Mouse (Mus musculus): Measurements from ENCODE around the gene Gata2.

The Gata2 gene

GRCm38 (mm10) chr6:88194978-88195325 is 1.3 kb downstream of the Gata2 start:
- DNase-seq (ENCODE audit: low spot score), result no peak

DNA sequence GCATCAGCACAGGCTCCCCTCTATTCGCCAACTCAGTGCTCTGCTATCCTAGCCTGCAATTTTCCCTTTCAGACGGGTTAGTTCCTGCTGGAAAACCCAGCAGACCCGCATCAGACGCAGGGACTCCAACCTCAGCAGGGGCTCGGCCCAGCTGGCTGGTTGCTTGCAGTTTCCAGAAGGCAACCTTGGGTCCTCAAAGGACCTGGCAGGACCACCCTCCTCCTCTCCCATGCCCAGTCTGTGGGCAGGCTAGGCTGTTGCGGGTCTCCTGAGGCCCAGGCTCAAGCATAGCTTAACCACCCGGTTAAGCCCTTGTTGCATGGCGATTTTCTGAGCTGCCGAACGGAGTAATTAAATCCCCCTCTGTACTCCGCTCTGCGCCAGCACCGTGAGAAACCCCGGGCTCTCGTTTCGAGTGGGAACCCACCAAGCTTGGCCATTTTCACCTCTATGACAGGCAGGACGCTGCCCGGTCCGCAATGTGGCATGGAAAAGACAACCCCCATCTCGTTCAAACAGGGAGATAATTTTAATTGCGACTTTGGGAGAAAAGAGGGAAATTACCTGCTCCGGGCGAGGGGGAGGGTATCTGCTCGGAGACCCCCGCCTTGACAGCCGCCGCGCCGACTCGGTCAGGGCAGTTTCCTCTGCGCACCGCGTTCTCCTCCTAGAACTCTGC is 2.5 kb downstream of the Gata2 start:
- no peak for DNase-seq (ENCODE audit: low spot score)

DNA sequence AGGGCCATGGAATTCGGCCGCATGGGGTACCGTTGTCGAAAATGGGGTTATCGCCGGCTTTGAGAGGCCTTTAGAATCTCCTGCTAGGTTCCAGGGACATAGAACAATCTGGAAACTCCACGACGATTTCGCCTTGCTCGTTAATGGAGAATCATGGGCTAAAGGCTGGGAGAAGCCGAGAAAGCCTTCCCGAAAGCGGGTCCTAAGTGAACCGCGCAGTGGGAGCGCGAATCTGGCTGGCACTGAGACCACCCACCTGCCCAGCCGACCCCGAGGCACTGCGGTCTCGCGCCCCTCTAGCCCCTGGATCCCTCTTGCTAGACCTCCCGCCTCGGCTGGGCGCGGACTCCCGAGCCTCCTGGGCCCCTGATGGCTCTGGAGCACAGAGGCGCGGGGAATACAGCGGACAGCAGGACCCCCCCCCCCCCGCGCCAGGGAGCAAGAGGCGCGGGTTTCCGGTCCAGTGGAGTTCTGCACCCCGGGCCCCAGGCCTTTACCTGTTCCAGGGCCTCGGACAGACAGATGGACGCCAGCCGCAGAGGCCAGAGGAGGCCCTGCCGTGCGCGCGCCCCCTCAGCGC is 3.1 kb downstream of the Gata2 start:
- no peak for DNase-seq (ENCODE audit: low spot score)

DNA sequence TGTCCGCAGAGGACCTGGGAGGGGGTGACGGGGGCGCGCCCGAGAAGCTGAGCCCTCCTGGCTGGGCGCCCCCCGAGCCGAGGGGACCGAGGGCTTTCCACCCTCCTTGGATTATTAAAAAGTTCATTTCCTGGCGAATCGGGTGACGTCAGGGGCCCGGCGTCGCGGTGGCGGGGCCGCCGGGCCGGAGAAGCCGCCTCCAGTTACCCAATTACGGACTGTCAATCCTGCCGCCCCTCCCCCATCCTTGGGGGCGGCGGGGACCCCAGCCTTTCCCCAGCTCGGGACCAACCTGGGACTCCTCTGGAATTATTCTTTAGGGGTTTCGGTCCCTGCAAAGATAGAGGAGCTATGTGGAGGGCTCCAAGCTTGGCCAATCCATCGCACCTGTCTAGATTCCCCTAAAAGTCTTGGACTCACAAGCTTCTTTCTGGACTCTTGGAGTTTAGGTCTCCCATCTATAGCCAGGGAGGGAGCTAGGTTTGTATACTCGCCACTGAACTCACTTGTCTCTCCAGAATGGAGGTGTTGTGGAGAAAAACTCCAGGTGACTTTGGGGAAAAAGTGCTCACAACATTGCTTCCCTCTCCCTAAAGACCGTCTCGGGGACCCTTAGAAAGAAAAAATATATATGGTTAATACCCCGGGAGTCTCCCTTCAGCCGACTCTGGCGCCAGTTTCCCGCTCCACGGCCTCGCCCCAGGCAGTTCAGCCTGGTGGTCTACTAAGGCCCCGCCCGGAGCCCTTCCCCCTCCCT is 3.8 kb downstream of the Gata2 start:
- no peak for DNase-seq (ENCODE audit: low spot score)

- DNase-seq (ENCODE audit: low spot score), result no peak
Observed at GRCm38 (mm10) chr6:88198070-88198940, 4.6 kb downstream of the Gata2 start.

DNA sequence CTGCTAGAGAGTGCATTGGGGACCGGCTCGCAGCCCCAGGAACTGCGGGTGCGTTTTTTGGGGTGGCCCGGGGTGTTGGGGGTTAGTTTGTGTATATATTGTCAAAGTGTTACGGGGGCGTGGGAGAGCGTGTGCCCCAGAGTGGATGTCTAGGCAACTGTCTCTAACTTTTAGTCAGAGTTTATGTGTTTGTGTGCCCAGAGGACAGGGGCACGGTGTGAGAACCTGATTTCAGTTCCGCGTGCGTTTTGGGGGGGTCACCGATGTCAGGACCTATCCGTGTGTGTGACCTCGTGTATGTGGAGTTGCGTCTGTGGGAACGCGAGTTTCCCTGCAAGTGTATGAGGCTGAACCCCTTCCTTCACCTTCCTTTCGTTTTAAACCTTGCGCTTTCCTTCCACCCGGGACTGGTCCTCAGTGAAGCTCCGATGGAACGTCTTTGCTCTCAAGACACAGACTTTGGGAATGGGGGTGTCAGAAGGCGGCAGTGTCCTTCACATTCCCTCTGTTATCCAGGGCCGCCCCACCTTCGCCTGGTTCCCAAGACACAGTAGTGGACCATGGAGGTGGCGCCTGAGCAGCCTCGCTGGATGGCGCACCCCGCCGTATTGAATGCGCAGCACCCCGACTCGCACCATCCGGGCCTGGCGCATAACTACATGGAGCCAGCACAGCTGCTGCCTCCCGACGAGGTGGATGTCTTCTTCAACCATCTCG is 5.5 kb downstream of the Gata2 start:
- DNase-seq (ENCODE audit: low spot score), result no peak

GRCm38 (mm10) chr6:88199718-88200692 is 6.3 kb downstream of the Gata2 start:
- no peak for DNase-seq (ENCODE audit: low spot score)

DNA sequence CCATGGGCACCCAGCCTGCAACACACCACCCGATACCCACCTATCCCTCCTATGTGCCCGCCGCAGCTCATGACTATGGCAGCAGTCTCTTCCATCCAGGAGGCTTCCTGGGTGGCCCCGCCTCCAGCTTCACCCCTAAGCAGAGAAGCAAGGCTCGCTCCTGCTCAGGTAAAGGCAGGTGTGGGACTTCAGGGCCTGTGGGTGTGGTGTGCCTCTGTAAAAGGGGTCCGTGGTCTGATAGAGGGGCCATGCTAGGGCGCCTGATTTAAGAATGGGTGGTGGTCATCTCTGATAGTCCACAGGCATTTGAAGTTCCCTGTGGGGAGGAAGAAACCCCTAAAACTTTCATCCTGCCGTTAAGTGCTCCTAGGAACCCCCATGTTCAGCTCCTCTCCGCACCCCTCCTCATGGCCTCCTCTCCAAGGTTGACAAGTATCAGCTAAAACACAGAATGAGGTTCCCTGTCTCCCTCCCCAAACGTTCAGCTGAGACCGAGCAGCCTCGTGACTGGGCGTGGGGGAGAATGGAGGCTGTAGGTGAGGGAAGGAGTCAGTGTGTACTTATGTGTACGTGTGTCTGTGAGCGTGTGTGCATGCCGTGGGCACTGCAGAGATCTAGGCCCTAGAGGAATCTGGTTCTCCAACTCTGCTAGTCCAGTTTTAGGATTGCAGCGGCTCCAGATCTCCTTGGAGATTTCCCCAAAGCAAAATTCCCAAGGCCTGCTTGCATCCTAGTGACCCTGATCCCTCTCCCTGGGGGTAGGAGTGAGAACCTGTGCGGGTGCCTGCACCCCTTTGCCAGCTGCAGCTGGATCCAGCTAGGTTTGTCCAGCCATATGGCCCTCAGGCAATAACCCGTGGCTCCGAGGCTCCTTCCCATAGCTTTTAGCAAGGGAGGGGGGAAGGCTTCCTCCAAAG is 7.3 kb downstream of the Gata2 start:
- DNase-seq (ENCODE audit: low spot score), result no peak

- no peak for DNase-seq (ENCODE audit: low spot score)
Observed at GRCm38 (mm10) chr6:88201926-88202700, 8.4 kb downstream of the Gata2 start.

GRCm38 (mm10) chr6:88202921-88203690 is 9.4 kb downstream of the Gata2 start:
- DNase-seq (ENCODE audit: low spot score), result no peak

DNA sequence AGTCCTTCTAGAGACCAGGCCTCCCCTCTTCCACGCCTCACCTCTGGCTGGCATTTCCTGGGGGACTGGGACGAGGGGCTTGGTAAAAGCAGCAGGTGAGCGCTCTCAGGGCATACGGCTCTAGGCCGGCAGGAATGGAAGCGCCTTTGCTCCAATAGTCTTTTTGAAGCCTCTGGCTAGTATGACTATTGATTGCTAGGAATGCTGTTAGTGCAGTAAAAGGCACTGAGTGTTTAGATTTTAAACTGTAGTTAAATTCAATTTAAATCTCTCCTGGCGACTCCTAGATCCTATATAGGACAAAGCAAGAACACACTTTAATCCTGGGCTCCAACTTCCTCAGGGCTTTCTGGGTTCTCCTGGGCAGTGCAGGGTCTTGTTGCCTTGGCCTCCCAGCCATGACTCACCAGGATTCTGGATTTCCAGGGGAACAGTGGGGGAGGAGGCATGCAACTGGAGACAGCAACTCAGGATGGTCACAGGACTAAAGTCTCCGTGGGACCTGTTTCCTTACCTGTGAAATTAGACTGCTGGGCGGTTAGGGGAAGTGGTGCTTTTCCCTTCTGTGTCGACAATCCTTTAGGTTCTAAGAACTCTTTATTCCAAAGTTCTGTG is 10.2 kb downstream of the Gata2 start:
- DNase-seq (ENCODE audit: low spot score), result no peak

DNA sequence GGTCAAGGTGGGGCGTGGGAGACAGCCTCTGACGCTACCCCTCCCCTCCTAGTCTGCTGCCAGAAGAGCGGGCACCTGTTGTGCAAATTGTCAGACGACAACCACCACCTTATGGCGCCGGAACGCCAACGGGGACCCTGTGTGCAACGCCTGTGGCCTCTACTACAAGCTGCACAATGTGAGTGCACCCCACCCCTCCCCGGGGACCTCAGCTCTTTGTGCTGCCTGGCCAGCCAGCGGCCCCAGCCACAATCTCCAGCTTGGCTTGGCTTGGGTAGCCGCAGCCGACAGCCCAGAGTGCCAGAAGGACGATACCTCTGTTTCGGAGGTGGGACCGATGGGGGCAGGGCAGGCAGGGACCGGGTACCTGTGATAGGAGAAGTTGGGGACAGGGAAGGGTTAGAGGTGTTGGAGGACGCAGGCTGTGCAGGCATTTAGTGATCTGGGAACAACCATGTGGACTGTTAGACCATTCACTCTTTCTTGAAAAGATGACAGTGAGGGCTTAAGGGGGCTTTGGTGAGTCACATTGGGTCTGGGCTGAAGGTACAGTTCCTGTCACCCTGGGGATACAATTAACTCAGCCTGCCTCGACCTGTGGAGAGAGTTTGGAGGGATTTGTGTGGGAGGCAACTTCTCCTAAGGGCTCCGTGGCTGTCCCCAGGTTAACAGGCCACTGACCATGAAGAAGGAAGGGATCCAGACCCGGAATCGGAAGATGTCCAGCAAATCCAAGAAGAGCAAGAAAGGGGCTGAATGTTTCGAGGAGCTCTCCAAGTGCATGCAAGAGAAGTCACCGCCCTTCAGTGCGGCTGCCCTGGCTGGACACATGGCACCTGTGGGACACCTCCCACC is 11.1 kb downstream of the Gata2 start:
- no peak for DNase-seq (ENCODE audit: low spot score)

DNA sequence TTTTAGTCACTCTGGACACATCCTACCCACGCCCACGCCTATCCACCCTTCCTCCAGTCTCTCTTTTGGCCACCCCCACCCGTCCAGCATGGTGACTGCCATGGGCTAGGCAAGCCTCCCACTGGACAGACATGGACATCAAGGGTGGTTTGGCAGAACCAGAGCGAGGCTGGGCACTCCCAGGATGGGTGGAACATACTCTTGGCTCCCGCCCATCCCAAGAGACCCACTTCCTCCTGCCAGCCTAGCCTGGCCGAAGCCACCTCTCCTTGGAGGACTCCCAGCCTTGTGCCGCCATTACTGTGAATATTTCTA is 11.7 kb downstream of the Gata2 start:
- DNase-seq (ENCODE audit: low spot score), result no peak

- no peak for DNase-seq (ENCODE audit: low spot score)
Observed at GRCm38 (mm10) chr6:88205937-88206336, 12.2 kb downstream of the Gata2 start.

GRCm38 (mm10) chr6:88206566-88206965 is 12.9 kb downstream of the Gata2 start:
- DNase-seq (ENCODE audit: low spot score), result no peak

DNA sequence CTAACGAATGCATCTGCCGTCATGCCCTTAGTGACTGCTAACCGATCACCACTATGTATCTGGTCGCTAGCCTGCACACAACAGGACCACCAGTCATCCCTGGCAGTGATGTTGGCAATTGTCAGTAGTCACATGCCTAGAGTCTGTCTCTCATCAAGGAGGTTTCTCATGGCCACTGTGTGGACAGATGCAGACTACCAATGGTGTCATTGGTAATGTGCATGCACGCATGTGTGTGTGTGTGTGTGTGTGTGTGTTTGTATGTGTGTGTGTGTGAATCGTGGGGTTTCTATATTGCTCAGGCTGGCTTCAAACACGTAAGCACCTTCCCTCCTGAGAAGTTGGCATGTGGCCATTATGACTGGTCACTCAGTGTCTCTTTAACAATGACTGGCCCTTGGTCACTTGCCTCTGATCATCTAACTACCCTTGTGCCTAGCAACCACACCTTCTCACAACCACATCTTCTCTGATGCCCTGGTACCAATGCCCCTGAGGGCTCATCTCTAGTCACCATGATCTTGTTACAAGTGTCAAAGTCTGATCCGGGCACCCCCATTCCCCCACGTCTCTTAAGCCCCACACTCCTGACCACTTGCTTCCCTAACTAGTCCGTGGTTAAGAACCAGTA is 13.8 kb downstream of the Gata2 start:
- no peak for DNase-seq (ENCODE audit: low spot score)
